ENCODE assay signal across 8 mouse cellular contexts in genomic region chr7:80535009-80535744, GRCm38 (mm10). TPM values are rescaled to one million over a fixed set of nuclear protein-coding genes. Genes with fewer than 3 reads are reported as not detected.
DNase-seq lines count a peak whose midpoint lies in the region; ATAC-seq and TF ChIP-seq lines count a peak whose summit lies in the region.

Gene Blm (minus strand): TSS chr7:80535119.

- H3K4me3 ChIP-seq in forebrain, embryonic 10.5 days = peak within 1 kb of the TSS; percentile 85
- peak within 1 kb of the TSS; percentile 63 for H3K4me3 ChIP-seq in heart, embryonic 15.5 days
- peak within 1 kb of the TSS; percentile 87 to 94 for H3K4me3 ChIP-seq in liver, embryonic 14.5 days (ENCODE audit: insufficient read depth in 1 of 2, low read depth in 2 of 2, low read length in 2 of 2)
- H3K4me3 ChIP-seq in neural tube, embryonic 11.5 days (ENCODE audit: low read depth, low read length) = peak within 1 kb of the TSS; percentile 68
- peak within 1 kb of the TSS; percentile 64 for H3K4me3 ChIP-seq in stomach, postnatal 0 days (ENCODE audit: low read depth, low read length)

- no peaks in the 10 kb centered on the region for H3K36me3 ChIP-seq in forebrain, embryonic 10.5 days (replicated peaks)
- H3K36me3 ChIP-seq in heart, embryonic 15.5 days = no peaks in the 10 kb centered on the region
- H3K36me3 ChIP-seq in liver, embryonic 14.5 days (replicated peaks; ENCODE audit: control insufficient read depth, insufficient read depth, low read depth) = no peaks in the 10 kb centered on the region; the same call in 1 of the 2 replicates
- no peaks in the 10 kb centered on the region for H3K36me3 ChIP-seq in neural tube, embryonic 11.5 days (ENCODE audit: control insufficient read depth, insufficient read depth, low read length)
- H3K36me3 ChIP-seq in stomach, postnatal 0 days (ENCODE audit: control insufficient read depth, insufficient read depth, low read length) = no peaks in the 10 kb centered on the region

- peak within 1 kb of the TSS; percentile 87 for H3K4me2 ChIP-seq in heart, embryonic 15.5 days
- peak within 1 kb of the TSS; percentile 87 for H3K4me2 ChIP-seq in liver, embryonic 14.5 days (ENCODE audit: low read depth)
- H3K4me2 ChIP-seq in neural tube, embryonic 11.5 days (ENCODE audit: low read depth) = peak within 1 kb of the TSS; percentile 93
- peak within 1 kb of the TSS; percentile 93 for H3K4me2 ChIP-seq in stomach, postnatal 0 days (replicated peaks; ENCODE audit: low read depth)

- H3K9me3 ChIP-seq in forebrain, embryonic 10.5 days = no peaks in the 10 kb centered on the region
- H3K9me3 ChIP-seq in heart, embryonic 15.5 days (replicated peaks) = no peaks in the 10 kb centered on the region
- H3K9me3 ChIP-seq in liver, embryonic 14.5 days (ENCODE audit: control insufficient read depth, low read length) = no peaks in the 10 kb centered on the region
- H3K9me3 ChIP-seq in neural tube, embryonic 11.5 days (ENCODE audit: control insufficient read depth, low read length) = no peaks in the 10 kb centered on the region
- H3K9me3 ChIP-seq in stomach, postnatal 0 days (ENCODE audit: control insufficient read depth, low read length) = no peaks in the 10 kb centered on the region

- peak; percentile 100 for ATAC-seq in heart, embryonic 15.5 days (replicated peaks; ENCODE audit: insufficient number of reproducible peaks, insufficient read depth, low FRiP score, low read depth)
- ATAC-seq in liver, embryonic 14.5 days (ENCODE audit: insufficient read depth) = peak; percentile 97
- peak; percentile 100 for ATAC-seq in neural tube, embryonic 11.5 days (ENCODE audit: insufficient read depth, low FRiP score, low TSS enrichment)
- ATAC-seq in stomach, postnatal 0 days (ENCODE audit: low FRiP score, low TSS enrichment) = peak; percentile 100

- H3K27me3 ChIP-seq in forebrain, embryonic 10.5 days (ENCODE audit: poor library complexity, severe bottlenecking) = no peaks in the 10 kb centered on the region
- H3K27me3 ChIP-seq in heart, embryonic 15.5 days = no peaks in the 10 kb centered on the region
- H3K27me3 ChIP-seq in liver, embryonic 14.5 days (ENCODE audit: control insufficient read depth, insufficient read depth, low read length) = no peaks in the 10 kb centered on the region
- H3K27me3 ChIP-seq in neural tube, embryonic 11.5 days (ENCODE audit: control insufficient read depth, insufficient read depth, low read length) = no peaks in the 10 kb centered on the region
- H3K27me3 ChIP-seq in stomach, postnatal 0 days (ENCODE audit: control insufficient read depth, insufficient read depth, low read length) = no peaks in the 10 kb centered on the region

- 0 out of 2 replicates have a peak, but pooled peaks have one; percentile 9 for TF ChIP-seq EP300 in liver, embryonic 14.5 days (IDR thresholded peaks at IDR 0.05; ENCODE audit: low read depth)
- peak; percentile 43 for TF ChIP-seq EP300 in stomach, postnatal 0 days (optimal IDR thresholded peaks at IDR 0.05)

- DNase-seq in CD8-positive naive resting alpha-beta T cell, adult 2 months (ENCODE audit: low read depth in 2 of 2, low spot score in 2 of 2) = peak; percentile 93 to 94
- peak; percentile 95 for DNase-seq in c-Kit-positive CD71-negative TER-119-negative erythroid progenitor cells, embryonic 14.5 days (ENCODE audit: low read depth)
- DNase-seq in forebrain, embryonic 10.5 days (ENCODE audit: extremely low spot score, low spot score) = peak; percentile 92
- peak; percentile 99 for DNase-seq in kidney, postnatal 25 days
- DNase-seq in liver, embryonic 14.5 days (ENCODE audit: low read depth in 3 of 3, low spot score in 3 of 3) = peak; percentile 97 to 98 (median 97)
- DNase-seq in neural tube, embryonic 11.5 days (ENCODE audit: low spot score) = peak; percentile 96
- DNase-seq in stomach, postnatal 0 days (ENCODE audit: low spot score) = peak; percentile 97

- TF ChIP-seq CTCF in liver, embryonic 14.5 days (IDR thresholded peaks at IDR 0.05; ENCODE audit: low read depth) = no peak
- no peak for TF ChIP-seq CTCF in stomach, postnatal 0 days (IDR thresholded peaks at IDR 0.05; ENCODE audit: low read depth)

- peak within 1 kb of the TSS; percentile 94 for H3K27ac ChIP-seq in forebrain, embryonic 10.5 days
- H3K27ac ChIP-seq in heart, embryonic 15.5 days = peak within 1 kb of the TSS; percentile 80
- peak within 1 kb of the TSS; percentile 97 for H3K27ac ChIP-seq in liver, embryonic 14.5 days
- peak within 1 kb of the TSS; percentile 75 for H3K27ac ChIP-seq in neural tube, embryonic 11.5 days (ENCODE audit: low read depth, low read length)
- H3K27ac ChIP-seq in stomach, postnatal 0 days (replicated peaks) = peak within 1 kb of the TSS; percentile 69

- WGBS in forebrain, embryonic 10.5 days = under 1% methylated on average over 43 of the region's 43 CpGs
- under 1% methylated on average over 43 of the region's 43 CpGs for WGBS in heart, embryonic 15.5 days
- under 1% methylated on average over 43 of the region's 43 CpGs for WGBS in liver, embryonic 14.5 days (ENCODE audit: insufficient replicate concordance)
- WGBS in neural tube, embryonic 11.5 days = under 1% methylated on average over 43 of the region's 43 CpGs
- under 1% methylated on average over 43 of the region's 43 CpGs for WGBS in stomach, postnatal 0 days

- peaks cover 21% of the 10 kb centered on the region for H3K4me1 ChIP-seq in forebrain, embryonic 10.5 days
- peaks cover 12% of the 10 kb centered on the region for H3K4me1 ChIP-seq in heart, embryonic 15.5 days (replicated peaks)
- H3K4me1 ChIP-seq in liver, embryonic 14.5 days (replicated peaks; ENCODE audit: control insufficient read depth in 2 of 2, insufficient read depth in 2 of 2, low read length in 1 of 2) = peaks cover 40% of the 10 kb centered on the region in 2 experiments
- H3K4me1 ChIP-seq in neural tube, embryonic 11.5 days (ENCODE audit: control insufficient read depth, insufficient read depth, low read length) = peaks cover 10% of the 10 kb centered on the region
- 0 out of 2 replicates have a peak, but pooled peaks cover 2% of the 10 kb centered on the region for H3K4me1 ChIP-seq in stomach, postnatal 0 days (replicated peaks; ENCODE audit: control insufficient read depth, insufficient read depth)

- H3K9ac ChIP-seq in heart, embryonic 15.5 days = peak within 1 kb of the TSS; percentile 73
- peak within 1 kb of the TSS; percentile 97 for H3K9ac ChIP-seq in liver, embryonic 14.5 days (replicated peaks)
- H3K9ac ChIP-seq in neural tube, embryonic 11.5 days (ENCODE audit: low read length) = peak within 1 kb of the TSS; percentile 72
- peak within 1 kb of the TSS; percentile 79 for H3K9ac ChIP-seq in stomach, postnatal 0 days (ENCODE audit: low read length)

RNA-seq across cellular contexts. Expression of gene Blm, which starts in this region (rescaled TPM):
- 54.7 and 55.9 TPM in 2 replicates for polyA plus RNA-seq in forebrain, embryonic 10.5 days (2016; fragmentation: Nextera tagmentation; extraction: Ambion mirVana)
- 13.0 and 15.3 TPM in 2 replicates for polyA plus RNA-seq in heart, embryonic 15.5 days (2015; fragmentation: Nextera tagmentation; extraction: Ambion mirVana)
- 12.1 and 19.8 TPM in 2 replicates for polyA plus RNA-seq in liver, embryonic 14.5 days (2012; rRNA removed)
- 24.8 and 28.1 TPM in 2 replicates for polyA plus RNA-seq in liver, embryonic 14.5 days (2014; fragmentation: Nextera tagmentation; extraction: Ambion mirVana)
- polyA plus RNA-seq in neural tube, embryonic 11.5 days (2014; fragmentation: Nextera tagmentation; extraction: Ambion mirVana) = 34.5 and 37.6 TPM in 2 replicates
- polyA plus RNA-seq in stomach, postnatal 0 days (2015; fragmentation: Nextera tagmentation; extraction: Ambion mirVana) = 3.2 TPM in 2 replicates

Comparison
In these comparisons a context has a peak if more than half of its experiments do, and no peak if none do; other contexts are left out.
1. Peak in every context shown above with its lines: DNase-seq, ATAC-seq, H3K4me3 ChIP-seq and H3K27ac ChIP-seq.